ENCODE assay signal across 20 mouse cellular contexts in the genomic region with DNA sequence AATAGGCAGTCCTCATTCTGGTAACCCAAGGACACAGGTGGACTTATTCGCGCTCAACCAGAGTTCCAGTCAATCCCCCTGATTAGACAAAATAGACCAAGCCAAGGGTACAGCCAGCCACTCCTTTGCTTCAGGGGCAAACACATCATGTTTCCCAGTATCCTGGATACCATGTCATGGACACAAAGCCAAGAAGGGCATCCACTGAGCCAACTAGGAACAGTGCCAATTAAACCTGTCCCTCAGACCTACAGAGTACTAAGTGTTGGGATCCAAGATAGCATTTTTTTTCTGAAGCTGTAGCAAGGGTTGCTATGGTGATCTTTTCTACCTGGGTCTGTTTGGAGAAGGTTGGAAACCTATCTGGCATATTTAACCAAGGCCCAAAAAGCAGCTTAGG. TPM values are rescaled to one million over a fixed set of nuclear protein-coding genes. Genes with fewer than 3 reads are reported as not detected.
A peak's percentile ranks its signal among the peaks of the same experiment; 100 is the strongest.
DNase-seq lines count a peak whose midpoint lies in the region; ATAC-seq and TF ChIP-seq lines count a peak whose summit lies in the region.
"Had no signal": no experiment of that assay in that cellular context is flagged by ENCODE, and none has a peak within 500 bp of the region (broad histone marks: within the 10 kb centered on the region; RNA-seq: fewer than 3 reads in every experiment).

No protein-coding gene starts in this region.

- H3K36me3 ChIP-seq in heart, embryonic 12.5 days = no peaks in the 10 kb centered on the region
- no peaks in the 10 kb centered on the region for H3K36me3 ChIP-seq in midbrain, postnatal 0 days (ENCODE audit: insufficient read depth, low read length)
- no peaks in the 10 kb centered on the region for H3K36me3 ChIP-seq in midbrain, embryonic 10.5 days
- H3K36me3 ChIP-seq: embryonic facial prominence, embryonic 12.5 days; forebrain, embryonic 12.5 days; heart, embryonic 15.5 days; intestine, embryonic 15.5 days had no signal

- no peaks in the 10 kb centered on the region for H3K4me1 ChIP-seq in heart, embryonic 12.5 days (replicated peaks)
- no peaks in the 10 kb centered on the region for H3K4me1 ChIP-seq in midbrain, postnatal 0 days (ENCODE audit: insufficient read depth, low read length)
- H3K4me1 ChIP-seq in midbrain, embryonic 10.5 days = peaks cover 11% of the 10 kb centered on the region
- H3K4me1 ChIP-seq: heart, embryonic 15.5 days had no signal

- no peak overlapping the region for H3K4me2 ChIP-seq in heart, embryonic 12.5 days
- H3K4me2 ChIP-seq in midbrain, postnatal 0 days (ENCODE audit: low read depth, low read length, poor library complexity, severe bottlenecking) = no peak overlapping the region
- H3K4me2 ChIP-seq: embryonic facial prominence, embryonic 12.5 days; forebrain, embryonic 12.5 days; heart, embryonic 15.5 days; hindbrain, embryonic 14.5 days; intestine, embryonic 15.5 days had no signal

- DNase-seq in adrenal gland, adult 8-10 months = peak; percentile 17
- DNase-seq in adrenal gland, postnatal 10 days = no peak
- DNase-seq in heart, adult 8-10 months (ENCODE audit: low spot score) = peak; percentile 33
- DNase-seq in midbrain, postnatal 0 days (ENCODE audit: low spot score) = peak; percentile 60
- no peak for DNase-seq in midbrain, embryonic 10.5 days (ENCODE audit: low spot score)
- no peak for DNase-seq in spleen, adult 18-20 months
- DNase-seq: cerebellum, adult 9-10 months; gastrocnemius, adult 2 months; kidney, adult 9 months; kidney, postnatal 14 days had no signal

- H3K9me3 ChIP-seq in heart, embryonic 12.5 days (replicated peaks) = no peaks in the 10 kb centered on the region
- H3K9me3 ChIP-seq in midbrain, postnatal 0 days (ENCODE audit: low read length) = no peaks in the 10 kb centered on the region
- no peaks in the 10 kb centered on the region for H3K9me3 ChIP-seq in midbrain, embryonic 10.5 days (replicated peaks)
- H3K9me3 ChIP-seq: embryonic facial prominence, embryonic 12.5 days; forebrain, embryonic 12.5 days; heart, embryonic 15.5 days; intestine, embryonic 15.5 days had no signal

- no peak overlapping the region for H3K4me3 ChIP-seq in heart, embryonic 12.5 days
- H3K4me3 ChIP-seq in midbrain, postnatal 0 days (ENCODE audit: low read depth, low read length) = no peak overlapping the region
- H3K4me3 ChIP-seq in midbrain, embryonic 10.5 days = no peak overlapping the region
- H3K4me3 ChIP-seq: embryonic facial prominence, embryonic 12.5 days; forebrain, embryonic 12.5 days; gastrocnemius, adult 2 months; heart, embryonic 15.5 days; intestine, embryonic 15.5 days had no signal

- H3K27ac ChIP-seq in heart, embryonic 12.5 days (ENCODE audit: poor library complexity, severe bottlenecking) = no peak overlapping the region
- H3K27ac ChIP-seq in midbrain, postnatal 0 days (ENCODE audit: low read depth, low read length) = no peak overlapping the region
- H3K27ac ChIP-seq in midbrain, embryonic 10.5 days (replicated peaks) = no peak overlapping the region
- H3K27ac ChIP-seq: embryonic facial prominence, embryonic 12.5 days; forebrain, embryonic 12.5 days; gastrocnemius, adult 2 months; heart, embryonic 15.5 days; hindbrain, embryonic 14.5 days; intestine, embryonic 15.5 days; macrophage had no signal

- no peak for ATAC-seq in heart, embryonic 12.5 days (ENCODE audit: insufficient number of reproducible peaks, low FRiP score)
- no peak for ATAC-seq in midbrain, postnatal 0 days (ENCODE audit: low FRiP score)
- ATAC-seq: CD4-positive, CD25-positive, alpha-beta regulatory T cell, adult 4 months; intestine, embryonic 15.5 days had no signal

- TF ChIP-seq CTCF in midbrain, postnatal 0 days (IDR thresholded peaks at IDR 0.05) = no peak

- H3K27me3 ChIP-seq in heart, embryonic 12.5 days (replicated peaks) = 0 out of 2 replicates have a peak, but pooled peaks cover 6% of the 10 kb centered on the region
- H3K27me3 ChIP-seq in midbrain, postnatal 0 days (ENCODE audit: insufficient read depth, low read length) = no peaks in the 10 kb centered on the region
- H3K27me3 ChIP-seq in midbrain, embryonic 10.5 days (ENCODE audit: low read depth, poor library complexity, severe bottlenecking) = no peaks in the 10 kb centered on the region
- H3K27me3 ChIP-seq: intestine, embryonic 15.5 days had no signal

- no peak overlapping the region for H3K9ac ChIP-seq in heart, embryonic 12.5 days
- no peak overlapping the region for H3K9ac ChIP-seq in midbrain, postnatal 0 days (replicated peaks; ENCODE audit: low read length, poor library complexity, severe bottlenecking)
- H3K9ac ChIP-seq: embryonic facial prominence, embryonic 12.5 days; forebrain, embryonic 12.5 days; heart, embryonic 15.5 days; hindbrain, embryonic 14.5 days; intestine, embryonic 15.5 days had no signal

- 90% methylated on average over 2 of the region's 2 CpGs for WGBS in heart, embryonic 12.5 days
- WGBS in midbrain, postnatal 0 days = 93% methylated on average over 2 of the region's 2 CpGs
- WGBS in midbrain, embryonic 10.5 days = 92% methylated on average over 2 of the region's 2 CpGs

RNA-seq across cellular contexts. Expression of a gene that starts 39.1 kb away (rescaled TPM):
- 10 to 100 TPM; 15.7 to 30.5 (median 19.1) TPM for total RNA-seq in adrenal gland, adult 8-10 months (2022)
- total RNA-seq in adrenal gland, postnatal 10 days (2021) = 1 to 10 TPM; 2.8 to 3.2 TPM
- 10 to 100 TPM; 34.6 to 53.0 (median 42.7) TPM for total RNA-seq in heart, adult 8-10 months (2022)
- polyA plus RNA-seq in heart, embryonic 12.5 days (2016; fragmentation: Nextera tagmentation; extraction: Ambion mirVana) = 0.24 TPM in 1 of 2 replicates, not detected in the other
- total RNA-seq in midbrain, postnatal 0 days (2014; rRNA removed) = 2.4 and 3.1 TPM in 2 replicates
- polyA plus RNA-seq in midbrain, postnatal 0 days (2015; fragmentation: Nextera tagmentation; extraction: Ambion mirVana) = 3.1 and 3.8 TPM in 2 replicates
- polyA plus RNA-seq in midbrain, embryonic 10.5 days (2016; fragmentation: Nextera tagmentation; extraction: Ambion mirVana) = 0.93 and 0.94 TPM in 2 replicates
- total RNA-seq: monocyte, adult 5-6 weeks; neutrophil, adult 5-6 weeks had no signal
- polyA plus RNA-seq: CD4-positive, CD25-positive, alpha-beta regulatory T cell, adult 4 months; macrophage had no signal

Comparison
In these comparisons a context has a peak if more than half of its experiments do, and no peak if none do; other contexts are left out.
1. DNase-seq: peak in adrenal gland, adult 8-10 months (single experiment), heart, adult 8-10 months (single experiment) and midbrain, postnatal 0 days (single experiment); none in adrenal gland, postnatal 10 days (single experiment), midbrain, embryonic 10.5 days (single experiment) and spleen, adult 18-20 months (0 of 2).